Mouse (Mus musculus): ENCODE measurements around the gene Gnaq.
A peak's percentile ranks its signal among the peaks of the same experiment; 100 is the strongest.
"Not testable (repeated sequence)": the region's sequence is repeated elsewhere in the genome, so short reads cannot be mapped to it uniquely, and the experiment has no call there.

Gene Gnaq

GRCm38 (mm10) chr19:16132791-16132864, at the start of gene Gnaq:
Gnaq (plus strand) TSS chr19:16132831.
- DNase-seq (ENCODE audit: low spot score) = no peak

GRCm38 (mm10) chr19:16083981-16084630, 48.5 kb upstream of the Gnaq start:
- DNase-seq (ENCODE audit: low spot score) = not testable (repeated sequence)

GRCm38 (mm10) chr19:16085248-16085647, 47.4 kb upstream of the Gnaq start:
- no peak for DNase-seq (ENCODE audit: low spot score)

- no peak for DNase-seq (ENCODE audit: low spot score)
These were observed 46.5 kb upstream of the Gnaq start for GRCm38 (mm10) chr19:16086154-16086553.

GRCm38 (mm10) chr19:16086581-16086980, 46.0 kb upstream of the Gnaq start:
- no peak for DNase-seq (ENCODE audit: low spot score)

- DNase-seq (ENCODE audit: low spot score) = no peak
These were observed 45.2 kb upstream of the Gnaq start for GRCm38 (mm10) chr19:16087391-16087790.

GRCm38 (mm10) chr19:16093616-16094015, 39.0 kb upstream of the Gnaq start:
- no peak for DNase-seq (ENCODE audit: low spot score)

GRCm38 (mm10) chr19:16109901-16110300, 22.7 kb upstream of the Gnaq start:
- DNase-seq (ENCODE audit: low spot score) = no peak

- DNase-seq (ENCODE audit: low spot score) = no peak
These were observed 22.0 kb upstream of the Gnaq start for GRCm38 (mm10) chr19:16110670-16111069.

GRCm38 (mm10) chr19:16113295-16113694, 19.3 kb upstream of the Gnaq start:
- no peak for DNase-seq (ENCODE audit: low spot score)

GRCm38 (mm10) chr19:16118421-16118820, 14.2 kb upstream of the Gnaq start:
- DNase-seq (ENCODE audit: low spot score) = no peak

GRCm38 (mm10) chr19:16121301-16121700, 11.3 kb upstream of the Gnaq start:
- DNase-seq (ENCODE audit: low spot score) = no peak

GRCm38 (mm10) chr19:16128715-16129114, 3.9 kb upstream of the Gnaq start:
- DNase-seq (ENCODE audit: low spot score) = no peak

GRCm38 (mm10) chr19:16129171-16129570, 3.5 kb upstream of the Gnaq start:
- DNase-seq (ENCODE audit: low spot score) = no peak

- DNase-seq (ENCODE audit: low spot score) = no peak
These were observed 2.2 kb upstream of the Gnaq start for GRCm38 (mm10) chr19:16130476-16130875.

- no peak for DNase-seq (ENCODE audit: low spot score)
These were observed 800 bp upstream of the Gnaq start for GRCm38 (mm10) chr19:16131831-16132230.

GRCm38 (mm10) chr19:16132340-16132790, 266 bp upstream of the Gnaq start:
- peak; percentile 81 for DNase-seq (ENCODE audit: low spot score)

- peak; percentile 45 for DNase-seq (ENCODE audit: low spot score)
These were observed 462 bp downstream of the Gnaq start for GRCm38 (mm10) chr19:16132865-16133720.

- no peak for DNase-seq (ENCODE audit: low spot score)
These were observed 1.3 kb downstream of the Gnaq start for GRCm38 (mm10) chr19:16133721-16134570.

- no peak for DNase-seq (ENCODE audit: low spot score)
These were observed 5.5 kb downstream of the Gnaq start for GRCm38 (mm10) chr19:16138064-16138580.

- DNase-seq (ENCODE audit: low spot score) = no peak
These were observed 8.1 kb downstream of the Gnaq start for GRCm38 (mm10) chr19:16140710-16141109.

GRCm38 (mm10) chr19:16141857-16142256, 9.2 kb downstream of the Gnaq start:
- DNase-seq (ENCODE audit: low spot score) = no peak

- no peak for DNase-seq (ENCODE audit: low spot score)
These were observed 10.4 kb downstream of the Gnaq start for GRCm38 (mm10) chr19:16142990-16143389.

All from ovary, postnatal 14 days (tissue).